Mouse (Mus musculus) frontal cortex, postnatal 10 days (tissue): ENCODE data around the gene Ddb2.
A peak's percentile ranks its signal among the peaks of the same experiment; 100 is the strongest.
"Not testable (repeated sequence)": the region's sequence is repeated elsewhere in the genome, so short reads cannot be mapped to it uniquely, and the experiment has no call there.

Experiments
- DNase-seq, 2 experiments: peaks; one replicate each; pipeline ENCODE4 v3.0.0; 2022; ENCODE audit warnings: low spot score in 2 of 2, mixed read lengths in 1 of 2

Ddb2 gene

GRCm38 (mm10) chr2:91255661-91256150 lies 18.9 kb upstream of the Ddb2 start, which contains the start of gene Pacsin3:
TSS of gene Pacsin3 (plus strand) at chr2:91255954.
- no peak for DNase-seq

- DNase-seq, result no peak
Measured at GRCm38 (mm10) chr2:91254725-91255380, 18.1 kb upstream of the Ddb2 start.

- no peak for DNase-seq
Measured at GRCm38 (mm10) chr2:91252512-91252911, 15.7 kb upstream of the Ddb2 start.

- DNase-seq, result no peak
Measured at GRCm38 (mm10) chr2:91252001-91252400, 15.2 kb upstream of the Ddb2 start.

- DNase-seq, result no peak
Measured at GRCm38 (mm10) chr2:91248366-91248765, 11.6 kb upstream of the Ddb2 start.

GRCm38 (mm10) chr2:91244557-91245228 lies 7.9 kb upstream of the Ddb2 start:
- no peak for DNase-seq

GRCm38 (mm10) chr2:91243416-91243815 lies 6.6 kb upstream of the Ddb2 start:
- DNase-seq, result peak in 1 of 2 experiments; percentile 20

- DNase-seq, result no peak
Measured at GRCm38 (mm10) chr2:91242547-91242946, 5.8 kb upstream of the Ddb2 start.

- DNase-seq, result not testable (repeated sequence)
Measured at GRCm38 (mm10) chr2:91237511-91238080, 814 bp upstream of the Ddb2 start.

- no peak for DNase-seq
Measured at GRCm38 (mm10) chr2:91229735-91230134, 7.0 kb downstream of the Ddb2 start.

GRCm38 (mm10) chr2:91223614-91224013 lies 13.2 kb downstream of the Ddb2 start:
- no peak for DNase-seq

GRCm38 (mm10) chr2:91220501-91220900 lies 16.3 kb downstream of the Ddb2 start:
- no peak for DNase-seq

GRCm38 (mm10) chr2:91217032-91217431 lies 19.8 kb downstream of the Ddb2 start:
- no peak for DNase-seq

GRCm38 (mm10) chr2:91213311-91213710 lies 23.5 kb downstream of the Ddb2 start:
- no peak for DNase-seq

GRCm38 (mm10) chr2:91206254-91206775 lies 30.5 kb downstream of the Ddb2 start:
- no peak for DNase-seq

GRCm38 (mm10) chr2:91202972-91203656 lies 33.7 kb downstream of the Ddb2 start:
- no peak for DNase-seq

GRCm38 (mm10) chr2:91202222-91202971 lies 34.4 kb downstream of the Ddb2 start, which contains the start of the genes Nr1h3 and Acp2:
TSS of gene Nr1h3 (minus strand) at chr2:91202834.
TSS of gene Acp2 (plus strand) at chr2:91202885.
- DNase-seq, result peak; percentile 91 to 94

GRCm38 (mm10) chr2:91198888-91199287 lies 37.9 kb downstream of the Ddb2 start:
- DNase-seq, result no peak

- DNase-seq, result peak in 1 of 2 experiments; percentile 43
Measured at GRCm38 (mm10) chr2:91196577-91197001, 40.2 kb downstream of the Ddb2 start.

GRCm38 (mm10) chr2:91194624-91195332 lies 42.0 kb downstream of the Ddb2 start:
- peak in 1 of 2 experiments; percentile 54 for DNase-seq
